Mouse (Mus musculus) intestine, embryonic 16.5 days (tissue): ENCODE data around the gene Acot2. TPM values are rescaled to one million over a fixed set of nuclear protein-coding genes. Genes with fewer than 3 reads are reported as not detected.
"Not testable (repeated sequence)": the region's sequence is repeated elsewhere in the genome, so short reads cannot be mapped to it uniquely, and the experiment has no call there.

Source experiments
- ATAC-seq: fragments of 200-750 bp; cut with Nextera tagmentation; 2 replicates; pipeline ENCODE4 v1.8.0; 2017; ENCODE audit warnings: moderate TSS enrichment, moderate library complexity
- H3K27ac ChIP-seq: fragments of 300-500 bp; sonication (generic); 2 replicates; pipeline ENCODE4 v1.5.1; 2014; ENCODE audit warnings: mild to moderate bottlenecking, low read length
- H3K27me3 ChIP-seq: fragments of 300-500 bp; sonication (generic); replicated peaks from 2 replicates; pipeline ENCODE4 v1.6.1; 2014; ENCODE audit warnings: low read length, control low read depth, mixed read lengths; ENCODE audit not compliant: control insufficient read depth, insufficient read depth
- H3K36me3 ChIP-seq: fragments of 300-500 bp; sonication (generic); 2 replicates; pipeline ENCODE4 v1.6.1; 2014; ENCODE audit warnings: low read length, control low read depth; ENCODE audit not compliant: control insufficient read depth, insufficient read depth
- H3K4me1 ChIP-seq: fragments of 300-500 bp; sonication (generic); 2 replicates; pipeline ENCODE4 v1.6.1; 2014; ENCODE audit warnings: low read length, control low read depth, mixed read lengths; ENCODE audit not compliant: control insufficient read depth, insufficient read depth
- H3K4me2 ChIP-seq: fragments of 300-500 bp; sonication (generic); 2 replicates; pipeline ENCODE4 v1.6.1; 2014; ENCODE audit warnings: low read depth, low read length, control low read depth
- H3K4me3 ChIP-seq: fragments of 300-500 bp; sonication (generic); 2 replicates; pipeline ENCODE4 v1.5.1; 2014; ENCODE audit warnings: mild to moderate bottlenecking, low read length
- H3K9ac ChIP-seq: fragments of 300-500 bp; sonication (generic); 2 replicates; pipeline ENCODE4 v1.6.1; 2014; ENCODE audit warnings: low read depth, low read length
- H3K9me3 ChIP-seq: fragments of 300-500 bp; sonication (generic); 2 replicates; pipeline ENCODE4 v1.6.1; 2016; ENCODE audit warnings: low read length, control low read depth; ENCODE audit not compliant: control insufficient read depth
- WGBS: fragments of 180-500 bp; shearing (Covaris S2); extraction: QIAGEN DNeasy Blood & Tissue Kit; methylation state at CpG from one replicate; pipeline ENCODE4 v1.1.7; 2014; 5-methylcytosine and 5-hydroxymethylcytosine counted together
- polyA plus RNA-seq: library from polyadenylated mRNA; unstranded; fragments of >200 nt; fragmentation: Nextera tagmentation; extraction: Ambion mirVana; gene quantifications from 2 replicates; pipeline ENCODE4 v1.2.1, GENCODE M21; 2015

The Acot2 gene
- 35.3 and 39.5 TPM in 2 replicates for polyA plus RNA-seq

DNA sequence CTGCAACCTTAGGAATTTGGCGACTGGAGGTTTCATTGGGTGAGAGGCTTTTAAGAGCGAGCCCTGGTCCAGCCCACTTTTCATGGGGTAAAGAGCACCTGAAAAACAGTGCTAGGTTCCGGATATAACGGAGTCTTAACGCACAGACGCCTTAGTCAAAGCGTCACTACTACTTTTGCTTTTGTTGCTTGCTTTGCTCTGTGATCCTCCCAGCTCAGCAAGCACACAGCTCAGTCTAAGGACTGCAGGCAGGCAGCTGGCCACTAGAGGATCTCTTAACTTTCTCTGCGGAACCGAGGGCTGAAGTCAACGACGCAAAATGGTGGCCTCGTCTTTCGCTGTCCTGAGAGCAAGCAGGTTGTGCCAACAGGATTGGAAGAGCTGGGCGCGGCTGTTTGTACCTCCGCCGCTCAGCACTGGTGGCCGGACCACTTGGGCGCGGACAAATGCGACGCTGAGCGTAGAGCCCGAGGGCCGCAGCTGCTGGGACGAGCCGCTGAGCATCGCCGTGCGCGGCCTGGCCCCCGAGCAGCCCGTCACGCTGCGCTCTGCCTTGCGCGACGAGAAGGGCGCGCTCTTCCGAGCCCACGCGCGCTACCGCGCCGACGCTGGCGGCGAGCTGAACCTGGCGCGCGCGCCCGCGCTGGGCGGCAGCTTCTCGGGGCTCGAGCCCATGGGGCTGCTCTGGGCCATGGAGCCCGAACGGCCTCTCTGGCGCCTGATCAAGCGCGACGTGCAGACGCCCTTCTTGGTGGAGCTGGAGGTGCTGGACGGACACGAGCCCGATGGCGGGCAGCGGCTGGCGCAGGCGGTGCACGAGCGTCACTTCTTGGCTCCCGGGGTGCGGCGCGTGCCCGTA is at the start of gene Acot2:
Acot2 (plus strand) TSS at position 279 of the 859 bp plus-strand sequence.
- peak within 1 kb of the TSS; percentile 96 for H3K27ac ChIP-seq
- H3K4me1 ChIP-seq, result peaks cover 8% of the 10 kb centered on the region
- ATAC-seq, result peak; percentile 89
- peak within 1 kb of the TSS; percentile 63 for H3K4me2 ChIP-seq
- no peaks in the 10 kb centered on the region for H3K27me3 ChIP-seq
- H3K9ac ChIP-seq, result peak within 1 kb of the TSS; percentile 91
- H3K9me3 ChIP-seq, result no peaks in the 10 kb centered on the region
- H3K4me3 ChIP-seq, result peak within 1 kb of the TSS; percentile 69
- under 1% methylated on average over 80 of the region's 80 CpGs for WGBS
- no peaks in the 10 kb centered on the region for H3K36me3 ChIP-seq

DNA sequence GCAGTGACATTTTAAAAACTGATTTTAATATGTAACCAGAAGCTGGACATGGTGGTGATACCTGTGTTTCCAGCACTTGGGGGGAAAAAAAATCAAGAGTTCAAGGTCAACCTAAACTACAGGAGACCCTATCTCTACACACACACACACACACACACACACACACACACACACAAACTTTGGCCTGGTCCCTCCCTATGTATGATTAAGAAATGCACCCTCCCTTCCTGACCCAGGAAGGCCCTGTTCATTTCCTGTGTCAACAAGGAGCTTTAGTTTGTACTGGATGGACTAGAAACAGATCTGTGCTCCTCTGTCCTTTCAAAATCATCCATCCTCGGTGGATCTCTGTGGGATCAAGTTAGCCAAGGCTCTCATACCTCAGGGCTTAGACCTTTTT is 49.1 kb upstream of the Acot2 start:
- H3K4me2 ChIP-seq, ATAC-seq, H3K27me3 ChIP-seq, H3K4me1 ChIP-seq, H3K27ac ChIP-seq, H3K4me3 ChIP-seq, H3K9me3 ChIP-seq, H3K9ac ChIP-seq, H3K36me3 ChIP-seq: not testable (repeated sequence)
- 38% methylated on average over 1 of the region's 1 CpGs for WGBS

DNA sequence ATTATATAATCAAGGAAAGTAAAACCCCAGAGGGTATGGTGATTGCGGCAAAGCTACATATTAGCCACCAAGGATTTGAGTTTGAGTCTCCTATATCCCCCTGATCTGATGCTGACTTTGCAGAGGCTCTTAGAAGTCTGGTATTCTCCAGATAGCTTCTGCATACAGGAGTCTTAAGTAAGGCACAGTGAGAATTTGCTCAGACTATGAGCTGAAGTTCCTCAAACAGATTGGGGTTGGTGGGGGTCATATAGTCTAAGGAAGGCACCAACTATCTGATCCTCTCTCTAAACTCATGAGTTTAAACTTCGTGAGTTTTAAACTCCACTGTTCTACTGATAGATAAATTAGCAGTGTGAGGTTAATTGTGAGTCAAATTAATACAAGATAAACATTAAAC is 48.3 kb upstream of the Acot2 start:
- Histone ChIP-seq H3K36me3 (no peaks in the 10 kb centered on the region), H3K27ac (no peak overlapping the region), H3K27me3 (no peaks in the 10 kb centered on the region), H3K9me3 (peaks cover 3% of the 10 kb centered on the region), H3K4me3 (no peak overlapping the region), H3K4me2 (no peak overlapping the region), H3K9ac (no peak overlapping the region), H3K4me1 (no peaks in the 10 kb centered on the region)
- ATAC-seq, result no peak
- WGBS, result 83% methylated on average over 2 of the region's 2 CpGs

DNA sequence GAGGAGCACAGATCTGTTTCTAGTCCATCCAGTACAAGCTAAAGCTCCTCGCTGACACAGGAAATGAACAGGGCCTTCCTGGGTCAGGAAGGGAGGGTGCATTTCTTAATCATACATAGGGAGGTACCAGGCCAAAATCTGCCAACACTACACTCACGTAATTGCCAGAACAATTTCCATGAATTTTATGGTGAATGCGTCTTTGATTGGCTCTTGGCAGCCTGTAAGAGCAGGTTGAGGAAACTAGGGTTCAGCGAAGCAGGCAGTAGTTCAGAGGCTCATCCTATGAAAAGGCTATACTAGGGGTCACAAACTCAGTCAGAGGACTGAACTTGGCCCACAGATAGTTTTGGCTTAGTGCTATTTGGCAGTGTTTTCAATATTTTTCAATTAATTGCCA is 47.6 kb upstream of the Acot2 start:
- 76% methylated on average over 4 of the region's 4 CpGs for WGBS
- Histone ChIP-seq H3K27ac (no peak overlapping the region), H3K9me3 (no peaks in the 10 kb centered on the region), H3K36me3 (no peaks in the 10 kb centered on the region), H3K4me1 (no peaks in the 10 kb centered on the region), H3K27me3 (no peaks in the 10 kb centered on the region), H3K9ac (no peak overlapping the region), H3K4me3 (no peak overlapping the region), H3K4me2 (no peak overlapping the region)
- ATAC-seq, result no peak

DNA sequence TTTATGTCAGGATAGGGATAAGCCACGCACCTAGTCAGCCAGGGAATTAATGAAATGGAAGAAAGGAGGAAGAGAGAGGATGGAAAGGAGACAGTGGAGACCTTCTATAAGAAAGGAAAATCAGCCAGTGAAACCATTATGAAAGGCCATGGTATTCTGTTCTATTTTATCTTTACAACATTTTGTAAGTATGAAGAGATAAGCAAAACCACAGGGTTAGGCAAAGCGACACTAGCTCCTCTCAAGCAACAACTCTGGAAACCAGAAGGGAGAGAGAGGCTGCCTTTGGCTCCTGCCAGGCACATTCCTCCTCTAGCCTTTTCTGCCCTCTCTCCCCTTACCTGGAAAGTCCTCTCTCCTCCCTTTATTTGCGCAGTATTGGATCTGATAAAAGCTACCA is 45.7 kb upstream of the Acot2 start:
- no peak overlapping the region for H3K27ac ChIP-seq
- WGBS, result 67% methylated on average over 3 of the region's 3 CpGs

DNA sequence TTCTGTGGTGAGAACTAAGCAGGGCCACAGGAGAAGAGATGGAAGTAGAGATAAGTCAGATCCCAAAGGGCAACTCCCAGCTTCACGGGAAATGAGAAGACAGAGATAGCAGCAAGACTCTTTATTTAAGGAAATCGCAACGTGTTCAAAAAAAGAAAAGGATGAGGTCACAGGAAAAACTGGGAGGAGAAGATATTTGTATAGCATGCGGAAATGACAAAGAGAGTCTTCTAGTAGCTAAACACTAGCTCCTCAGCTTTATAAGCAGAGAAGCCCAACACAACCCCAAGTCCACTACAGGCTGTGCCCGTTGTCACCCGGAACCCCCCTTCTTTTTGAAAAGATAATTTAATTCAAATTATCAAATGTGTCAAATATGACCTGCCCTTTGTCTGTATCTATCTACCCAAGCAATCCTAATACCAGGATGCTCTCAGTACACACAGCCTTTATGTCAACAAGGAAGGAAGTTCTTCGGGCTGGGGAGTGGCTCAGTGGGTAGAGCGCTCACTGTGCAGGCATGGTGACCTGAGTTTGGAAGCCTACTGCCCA is 40.3 kb upstream of the Acot2 start:
- ATAC-seq, result no peak
- H3K27ac ChIP-seq, result no peak overlapping the region; the same call in 1 of the 2 replicates
- WGBS, result 78% methylated on average over 8 of the region's 8 CpGs

More for the DNA sequence above, 45.7 kb upstream of the Acot2 start:
- H3K4me1 ChIP-seq, result no peaks in the 10 kb centered on the region
- no peak overlapping the region for H3K4me3 ChIP-seq
- no peaks in the 10 kb centered on the region for H3K36me3 ChIP-seq
- H3K9ac ChIP-seq, result no peak overlapping the region
- no peak for ATAC-seq
- no peaks in the 10 kb centered on the region for H3K9me3 ChIP-seq
- no peaks in the 10 kb centered on the region for H3K27me3 ChIP-seq
- H3K4me2 ChIP-seq, result no peak overlapping the region

DNA sequence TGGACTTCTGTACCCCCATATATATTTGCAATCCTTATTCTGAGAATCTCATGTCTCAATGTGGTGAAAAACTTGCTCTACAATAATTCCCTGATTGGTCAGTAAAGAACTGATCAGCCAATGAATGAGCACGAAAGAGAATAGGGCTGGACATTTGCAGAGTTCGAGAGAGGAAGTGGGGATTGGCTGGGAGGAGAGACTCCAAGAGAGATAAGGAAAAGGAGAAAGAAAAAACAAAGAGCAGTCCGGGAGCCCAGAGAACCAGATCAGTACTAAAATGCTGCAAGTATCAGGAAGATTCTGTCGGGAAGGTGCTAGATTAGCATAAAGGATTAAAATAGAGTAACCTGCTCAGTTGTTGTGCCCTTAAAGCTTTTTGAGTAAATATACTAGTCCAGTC is 38.6 kb upstream of the Acot2 start:
- WGBS, result 69% methylated on average over 4 of the region's 4 CpGs
- H3K4me2 ChIP-seq, result no peak overlapping the region
- H3K9ac ChIP-seq, result no peak overlapping the region
- no peak overlapping the region for H3K4me3 ChIP-seq
- no peak overlapping the region for H3K27ac ChIP-seq
- H3K9me3 ChIP-seq, result no peaks in the 10 kb centered on the region
- H3K27me3 ChIP-seq, result no peaks in the 10 kb centered on the region
- no peak for ATAC-seq
- peaks cover 25% of the 10 kb centered on the region for H3K4me1 ChIP-seq
- H3K36me3 ChIP-seq, result peaks cover 4% of the 10 kb centered on the region; the same call in 1 of the 2 replicates

More for the DNA sequence above, 40.3 kb upstream of the Acot2 start:
- Histone ChIP-seq H3K4me2 (no peak overlapping the region), H3K4me1 (peaks cover 16% of the 10 kb centered on the region), H3K36me3 (peaks cover 1% of the 10 kb centered on the region; the same call in 1 of the 2 replicates), H3K9me3 (no peaks in the 10 kb centered on the region), H3K4me3 (no peak overlapping the region), H3K9ac (no peak overlapping the region), H3K27me3 (no peaks in the 10 kb centered on the region)

DNA sequence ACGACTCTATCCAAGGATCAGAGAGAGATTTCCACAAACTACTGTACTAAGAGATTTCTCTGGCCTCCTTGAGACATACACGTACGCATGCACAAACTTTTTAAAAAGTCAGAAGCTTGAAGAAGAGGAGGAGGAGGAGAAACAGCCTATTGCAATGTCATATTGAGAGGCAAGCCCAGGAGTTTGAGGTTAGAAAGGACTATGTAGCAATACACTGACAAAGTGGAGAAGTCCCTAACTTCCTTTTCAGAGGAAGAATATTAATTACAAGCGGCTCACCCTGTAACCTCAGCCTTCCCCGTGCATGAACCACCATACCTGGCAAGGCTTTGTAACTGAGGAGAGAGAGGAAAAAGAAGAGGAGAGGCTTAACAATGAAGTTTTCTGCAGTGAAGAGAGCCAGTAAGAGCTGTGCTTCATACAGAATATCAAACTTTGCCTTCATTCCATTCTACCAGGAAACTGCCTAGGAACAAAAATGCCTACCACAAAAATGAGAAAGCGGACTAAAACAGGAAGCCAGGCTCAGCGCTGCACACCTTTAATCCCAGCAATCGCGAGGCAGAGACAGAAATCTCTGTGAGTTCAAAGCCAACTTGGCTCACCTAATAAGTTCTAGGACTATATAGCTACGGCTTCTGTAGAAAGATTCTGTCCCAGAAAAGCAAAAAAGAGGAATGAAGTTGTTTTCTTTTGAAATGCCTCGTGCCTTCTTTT is 37.7 kb upstream of the Acot2 start:
- no peaks in the 10 kb centered on the region for H3K9me3 ChIP-seq
- H3K4me2 ChIP-seq, result peak overlapping the region; percentile 97
- H3K27me3 ChIP-seq, result no peaks in the 10 kb centered on the region
- peak overlapping the region; percentile 91 for H3K9ac ChIP-seq
- 21% methylated on average over 11 of the region's 11 CpGs for WGBS
- peaks cover 4% of the 10 kb centered on the region; the same call in 1 of the 2 replicates for H3K36me3 ChIP-seq
- peak overlapping the region; percentile 57; the same call in 1 of the 2 replicates for H3K27ac ChIP-seq
- peaks cover 25% of the 10 kb centered on the region for H3K4me1 ChIP-seq
- ATAC-seq, result 0 out of 2 replicates have a peak, but pooled peaks have one; percentile 4
- H3K4me3 ChIP-seq, result peak overlapping the region; percentile 96

DNA sequence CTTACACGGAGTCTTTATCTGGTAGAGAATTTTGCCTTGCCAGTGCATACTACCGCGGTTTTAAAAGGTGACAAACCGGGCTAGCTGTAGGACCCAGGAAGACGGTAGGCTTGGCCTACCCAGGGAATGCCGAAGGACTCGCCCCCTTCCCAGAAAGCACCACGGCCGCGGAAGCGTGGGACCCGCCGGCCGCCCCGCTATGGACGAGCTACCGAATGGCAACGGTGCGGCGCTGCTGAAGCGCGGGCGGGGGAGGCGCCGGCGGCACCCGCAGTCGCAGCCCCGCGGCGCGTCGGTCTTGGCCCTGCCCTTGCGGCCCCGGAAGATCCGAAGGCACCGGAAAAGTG is 37.2 kb upstream of the Acot2 start, which contains the start of gene Riox1:
Riox1 (plus strand) TSS at position 116 of the 347 bp plus-strand sequence.
- peaks cover 25% of the 10 kb centered on the region for H3K4me1 ChIP-seq
- H3K36me3 ChIP-seq, result peaks cover 4% of the 10 kb centered on the region; the same call in 1 of the 2 replicates
- peak; percentile 95 for ATAC-seq
- under 1% methylated on average over 35 of the region's 37 CpGs for WGBS
- H3K27me3 ChIP-seq, result no peaks in the 10 kb centered on the region
- peak within 1 kb of the TSS; percentile 91 for H3K9ac ChIP-seq
- no peaks in the 10 kb centered on the region for H3K9me3 ChIP-seq
- H3K4me2 ChIP-seq, result peak within 1 kb of the TSS; percentile 97
- H3K4me3 ChIP-seq, result peak within 1 kb of the TSS; percentile 96
- peak within 1 kb of the TSS; percentile 90 for H3K27ac ChIP-seq
